15 mouse cellular contexts compared by ENCODE assay signal in the genomic region with DNA sequence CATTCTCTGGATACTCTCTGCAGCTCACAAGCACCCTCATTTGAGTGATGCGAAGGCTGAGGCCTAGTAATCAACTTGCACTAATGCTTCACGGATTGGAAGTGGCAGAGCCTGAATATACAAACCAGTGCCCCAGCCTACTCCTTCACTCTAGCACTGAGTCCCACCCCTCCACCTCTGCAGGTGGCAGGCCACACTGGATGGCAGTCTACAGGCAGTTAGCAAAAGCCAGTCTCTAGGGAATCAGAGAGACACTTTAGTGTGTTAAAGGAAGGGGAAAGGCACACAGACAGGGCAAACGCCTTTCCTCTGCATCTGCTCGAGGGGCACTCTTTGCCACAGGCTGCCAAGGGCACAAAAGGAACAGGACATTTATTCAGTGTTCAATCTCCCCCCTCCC.
"Had no signal": no experiment of that assay in that cellular context is flagged by ENCODE, and none has a peak within 500 bp of the region (broad histone marks: within the 10 kb centered on the region; RNA-seq: fewer than 3 reads in every experiment).

No protein-coding gene starts in this region.

- H3K4me3 ChIP-seq: limb, embryonic 13.5 days; liver, embryonic 15.5 days; megakaryocyte, embryonic 14.5 days; midbrain, embryonic 15.5 days; neural tube, embryonic 12.5 days; stomach, embryonic 15.5 days had no signal

- H3K36me3 ChIP-seq: limb, embryonic 13.5 days; liver, embryonic 15.5 days; midbrain, embryonic 15.5 days; neural tube, embryonic 12.5 days; stomach, embryonic 15.5 days had no signal

- H3K9me3 ChIP-seq: limb, embryonic 13.5 days; liver, embryonic 15.5 days; megakaryocyte, embryonic 14.5 days; midbrain, embryonic 15.5 days; neural tube, embryonic 12.5 days; stomach, embryonic 15.5 days had no signal

- H3K9ac ChIP-seq: limb, embryonic 13.5 days; liver, embryonic 15.5 days; lung, embryonic 14.5 days; midbrain, embryonic 15.5 days; neural tube, embryonic 12.5 days; stomach, embryonic 15.5 days had no signal

- H3K4me2 ChIP-seq: limb, embryonic 13.5 days; liver, embryonic 15.5 days; lung, embryonic 14.5 days; midbrain, embryonic 11.5 days; midbrain, embryonic 15.5 days; neural tube, embryonic 12.5 days; stomach, embryonic 15.5 days had no signal

- DNase-seq: kidney, adult 8-10 months; kidney, postnatal 36 days; left cerebral cortex, postnatal 4 days; lung, embryonic 14.5 days; lung, postnatal 14 days; right cerebral cortex, postnatal 14 days had no signal

- ATAC-seq: intestine, postnatal 0 days; midbrain, embryonic 15.5 days had no signal

- H3K27me3 ChIP-seq: limb, embryonic 13.5 days; liver, embryonic 15.5 days; midbrain, embryonic 15.5 days; neural tube, embryonic 12.5 days; stomach, embryonic 15.5 days had no signal

- H3K4me1 ChIP-seq: liver, embryonic 15.5 days; midbrain, embryonic 15.5 days; neural tube, embryonic 12.5 days; stomach, embryonic 15.5 days had no signal

- H3K27ac ChIP-seq: limb, embryonic 13.5 days; liver, embryonic 15.5 days; macrophage; midbrain, embryonic 15.5 days; neural tube, embryonic 12.5 days; stomach, embryonic 15.5 days had no signal
